Mouse (Mus musculus) E14TG2a.4 (cell line): ENCODE data around the gene Ostm1.

Source experiments
- H3K27me3 ChIP-seq: 2 replicates; pipeline ENCODE4 v1.6.1; 2014; ENCODE audit warnings: low read length, control low read depth; ENCODE audit not compliant: insufficient read depth
- H3K36me3 ChIP-seq: 2 replicates; pipeline ENCODE4 v1.6.1; 2014; ENCODE audit warnings: low read length, control low read depth; ENCODE audit not compliant: insufficient read depth
- H3K4me1 ChIP-seq: replicated peaks from 2 replicates; pipeline ENCODE4 v1.6.1; 2014; ENCODE audit warnings: low read depth, low read length, control low read depth
- H3K4me3 ChIP-seq: replicated peaks from 2 replicates; pipeline ENCODE4 v1.5.1; 2014; ENCODE audit warnings: mild to moderate bottlenecking, low read length
- H3K9me3 ChIP-seq: 2 replicates; pipeline ENCODE4 v1.6.1; 2014; ENCODE audit warnings: low read length, control low read depth
- CTCF ChIP-seq: conservative IDR thresholded peaks from 2 replicates; pipeline ENCODE4 v1.5.1; 2014; ENCODE audit warnings: low read length
- NANOG ChIP-seq: IDR thresholded peaks from 2 replicates; pipeline ENCODE4 v1.6.1; 2014; ENCODE audit warnings: borderline replicate concordance, low read length, mixed read lengths
- POU5F1 ChIP-seq: IDR thresholded peaks from 2 replicates; pipeline ENCODE4 v1.6.1; 2014; ENCODE audit warnings: low read length, borderline replicate concordance

Gene Ostm1

DNA sequence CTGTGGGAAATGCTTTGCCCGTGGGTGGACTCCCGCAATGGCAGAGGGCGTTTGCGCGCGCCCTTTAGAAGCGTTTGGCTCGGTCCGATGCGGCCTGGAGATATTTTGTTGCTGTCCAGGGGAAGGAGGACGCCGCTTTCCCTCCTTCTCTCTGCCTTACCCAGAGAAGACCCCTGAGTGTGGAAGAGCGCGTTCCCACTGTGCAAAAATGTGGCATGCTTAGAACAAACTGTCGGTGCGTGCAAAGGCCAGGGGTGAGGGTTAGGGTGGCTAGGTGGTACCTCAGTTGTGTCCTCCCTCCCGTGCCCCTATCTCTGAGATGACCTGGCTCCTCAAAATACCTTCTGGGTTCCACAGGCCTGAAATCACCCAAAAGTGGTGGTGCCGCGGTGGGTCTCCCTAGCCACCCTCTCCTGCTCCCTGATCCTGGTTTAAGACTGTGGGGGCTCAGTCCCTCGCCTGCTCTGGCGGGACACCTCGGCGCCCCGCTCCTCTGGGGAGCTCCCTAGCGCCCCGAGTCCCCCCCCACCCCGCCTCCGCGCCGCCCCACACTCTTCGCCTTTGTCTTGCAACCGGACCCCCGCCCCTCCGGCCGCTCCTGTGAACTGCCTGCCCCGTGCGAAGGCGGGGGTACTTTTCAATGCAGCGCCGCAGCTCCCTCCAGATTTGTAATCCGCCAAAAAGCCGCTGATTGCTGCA lies 48.3 kb downstream of the Ostm1 start:
- TF ChIP-seq POU5F1 = no peak
- Histone ChIP-seq H3K9me3 (no peaks in the 10 kb centered on the region), H3K27me3 (peaks cover 93% of the 10 kb centered on the region), H3K4me1 (peaks cover 51% of the 10 kb centered on the region), H3K36me3 (no peaks in the 10 kb centered on the region), H3K4me3 (peak overlapping the region; percentile 41)

DNA sequence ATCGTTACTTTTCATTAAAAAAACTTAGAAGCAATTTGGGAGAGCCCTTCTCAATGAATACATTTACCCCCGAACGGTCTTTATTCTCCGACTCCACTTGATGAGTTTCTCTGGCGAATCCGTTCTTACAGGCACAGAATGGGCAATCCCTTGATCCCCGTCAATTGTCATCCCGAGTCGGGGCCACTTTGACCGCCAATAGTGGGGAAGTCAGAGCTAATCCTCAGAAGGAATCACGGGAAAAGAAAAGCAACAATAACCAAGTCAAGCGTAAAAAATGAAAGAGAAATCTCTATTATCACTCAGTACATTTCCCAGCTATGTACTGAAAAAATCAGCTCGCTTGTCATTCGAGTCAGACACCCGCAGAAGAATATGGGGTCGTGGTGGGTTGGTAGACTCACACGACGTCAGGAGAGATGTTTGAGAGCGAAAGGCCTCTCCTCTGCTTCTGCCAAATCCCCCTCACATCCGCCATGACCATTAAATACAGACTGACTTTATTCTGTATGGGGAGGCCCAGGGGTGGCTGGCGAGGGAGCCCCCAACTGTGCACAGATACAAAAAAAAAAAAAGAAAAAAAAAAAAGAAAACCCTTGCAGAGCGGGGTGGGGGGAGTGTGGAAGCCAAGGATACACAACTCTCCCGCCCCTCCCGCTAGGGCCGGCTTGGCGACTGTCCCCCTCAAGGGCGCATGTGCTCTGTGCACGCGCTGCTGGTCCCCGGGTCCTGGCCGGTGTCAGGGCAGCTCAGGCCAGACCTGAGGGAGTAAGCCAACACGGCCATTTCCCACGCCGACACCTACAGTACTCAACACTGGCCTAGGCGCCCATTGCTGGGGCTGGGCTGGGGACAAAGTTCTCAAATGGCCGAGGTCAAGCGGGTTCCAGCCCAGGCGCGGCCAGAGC lies 49.1 kb downstream of the Ostm1 start:
- no peaks in the 10 kb centered on the region for H3K9me3 ChIP-seq
- no peaks in the 10 kb centered on the region for H3K36me3 ChIP-seq
- peaks cover 58% of the 10 kb centered on the region for H3K4me1 ChIP-seq
- TF ChIP-seq CTCF (no peak), POU5F1 (no peak), NANOG (no peak)
- H3K4me3 ChIP-seq = peak overlapping the region; percentile 45
- peaks cover 91% of the 10 kb centered on the region for H3K27me3 ChIP-seq

DNA sequence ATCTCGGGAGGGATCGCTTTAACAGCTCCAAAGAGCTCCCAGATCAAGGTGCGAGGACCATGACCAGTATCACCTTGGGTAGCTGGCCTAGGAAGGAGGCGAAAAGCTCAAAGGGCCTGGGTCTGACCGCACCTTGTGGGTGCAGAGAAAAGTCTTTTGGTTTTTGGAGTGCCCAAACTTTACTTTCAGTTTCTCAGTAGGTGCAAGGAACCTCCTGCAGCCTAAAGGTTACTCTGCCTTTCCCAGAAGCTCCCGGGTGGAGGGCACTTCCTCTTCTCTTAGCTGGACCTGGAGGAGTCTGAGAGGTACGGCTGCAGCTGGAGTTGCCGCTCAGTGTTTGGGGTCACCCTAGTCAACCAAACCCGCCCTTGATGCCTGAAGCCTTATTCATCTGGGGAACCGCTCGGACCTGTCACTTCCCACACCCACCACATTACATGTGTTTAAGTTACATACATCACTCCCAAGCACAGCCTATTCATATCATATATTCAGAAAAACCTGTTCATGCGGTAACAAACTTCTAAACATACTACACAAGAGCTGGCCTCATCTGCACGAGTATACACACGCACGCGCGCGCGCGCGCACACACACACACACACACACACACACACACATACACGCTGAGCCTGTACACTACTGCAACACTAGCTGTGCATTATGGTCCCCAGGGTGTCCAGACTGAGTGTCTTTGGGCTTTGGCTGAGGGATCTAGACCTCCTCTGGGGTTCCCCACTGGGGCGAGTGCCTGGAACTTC lies 49.9 kb downstream of the Ostm1 start:
- TF ChIP-seq POU5F1 (no peak), NANOG (no peak), CTCF (no peak)
- peak overlapping the region; percentile 45 for H3K4me3 ChIP-seq

DNA sequence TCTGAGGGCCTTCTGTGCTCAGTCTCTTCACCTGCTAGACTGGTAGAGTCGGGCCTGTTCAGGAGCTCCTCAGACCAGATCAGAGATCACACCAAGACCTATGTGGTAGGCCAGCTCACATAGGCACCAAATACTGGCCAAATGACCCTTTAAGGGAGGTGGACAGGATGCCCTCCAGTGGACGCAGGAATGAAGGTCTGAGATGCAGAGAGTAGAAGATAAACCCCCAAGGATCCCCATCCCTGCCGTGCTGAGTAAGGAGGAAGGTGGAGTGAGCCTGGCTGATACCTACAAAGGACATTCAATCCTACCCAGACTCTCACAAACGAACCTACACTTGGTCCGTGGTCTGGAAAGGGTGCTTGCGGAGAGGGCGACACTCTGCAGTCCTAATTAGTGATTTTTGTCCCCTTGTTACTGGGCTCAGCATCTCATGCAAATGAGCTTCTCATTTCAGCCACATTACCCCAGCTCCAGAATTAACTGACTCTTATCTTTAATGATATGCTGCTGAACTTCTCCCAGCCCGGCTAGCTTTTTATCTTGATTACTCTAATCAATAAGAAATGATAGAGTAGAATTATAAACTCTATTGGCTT lies 50.6 kb downstream of the Ostm1 start:
- no peak for TF ChIP-seq NANOG
- no peak for TF ChIP-seq POU5F1
- TF ChIP-seq CTCF = no peak
- Histone ChIP-seq H3K36me3 (no peaks in the 10 kb centered on the region), H3K9me3 (no peaks in the 10 kb centered on the region), H3K4me3 (no peak overlapping the region), H3K27me3 (peaks cover 90% of the 10 kb centered on the region), H3K4me1 (peaks cover 58% of the 10 kb centered on the region)

More for the DNA sequence above, 49.9 kb downstream of the Ostm1 start:
- Histone ChIP-seq H3K4me1 (peaks cover 58% of the 10 kb centered on the region), H3K9me3 (no peaks in the 10 kb centered on the region), H3K27me3 (peaks cover 93% of the 10 kb centered on the region), H3K36me3 (no peaks in the 10 kb centered on the region)

DNA sequence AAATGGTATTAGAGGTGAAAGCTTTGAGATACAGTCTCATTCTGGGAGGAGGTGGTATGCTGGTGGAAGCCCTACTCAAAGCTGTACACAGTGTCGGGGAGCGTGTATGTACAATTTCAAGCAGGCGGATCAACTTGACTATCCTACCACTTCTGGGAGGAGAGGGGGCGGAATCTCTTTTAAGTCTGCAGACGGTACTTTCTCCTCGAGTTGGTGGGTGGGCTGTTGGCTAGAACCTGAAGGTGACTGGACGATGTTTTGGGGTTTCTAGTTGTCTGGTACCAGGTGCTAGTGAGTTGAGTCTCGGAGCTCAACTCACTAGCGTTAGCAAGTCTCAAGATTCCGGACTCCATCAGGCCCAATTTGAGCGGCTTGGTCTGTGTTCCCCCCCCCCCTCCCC lies 51.4 kb downstream of the Ostm1 start:
- H3K4me3 ChIP-seq = no peak overlapping the region
- peaks cover 64% of the 10 kb centered on the region for H3K4me1 ChIP-seq
- TF ChIP-seq POU5F1 (no peak), NANOG (no peak), CTCF (no peak)
- no peaks in the 10 kb centered on the region for H3K36me3 ChIP-seq
- H3K9me3 ChIP-seq = no peaks in the 10 kb centered on the region
- H3K27me3 ChIP-seq = peaks cover 81% of the 10 kb centered on the region

DNA sequence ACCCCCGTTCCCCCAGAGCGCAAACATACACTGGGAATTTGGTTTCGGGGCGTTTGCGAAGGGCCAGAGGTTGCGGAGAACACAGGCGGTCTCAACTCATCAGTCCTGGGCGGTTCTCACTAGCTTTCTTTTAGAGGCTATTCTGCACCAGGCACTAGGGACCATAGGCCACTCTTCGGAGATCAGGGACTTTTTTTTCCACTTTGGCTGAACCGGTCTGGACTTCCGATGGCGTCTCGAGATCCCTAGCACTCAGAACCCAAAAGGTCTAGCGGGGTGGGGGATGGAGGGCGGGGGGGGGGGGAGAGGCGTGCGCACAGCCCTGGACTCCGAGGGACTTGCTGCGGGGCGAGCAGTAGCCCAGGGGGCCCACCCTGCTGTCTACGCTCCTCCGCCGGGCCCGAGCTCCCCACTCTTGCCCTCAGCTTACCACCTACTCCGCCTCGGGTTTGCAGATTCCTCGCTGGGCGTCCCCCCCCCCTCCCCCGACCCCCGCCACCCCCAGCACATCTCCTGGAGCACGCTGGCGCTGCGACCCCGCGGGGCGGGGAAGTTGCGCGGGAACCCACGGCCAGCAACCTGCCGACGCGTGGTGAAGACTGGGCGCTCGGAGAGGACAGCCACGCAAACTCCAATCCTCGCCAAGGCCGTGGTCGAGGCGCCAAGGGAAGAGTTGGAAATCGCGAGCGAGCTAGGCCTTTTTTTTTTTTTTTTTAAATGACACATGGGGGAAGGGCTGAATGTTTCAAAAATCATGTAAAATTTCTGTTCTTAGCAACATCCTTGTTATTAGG lies 52.1 kb downstream of the Ostm1 start:
- TF ChIP-seq CTCF (no peak), NANOG (no peak), POU5F1 (no peak)
- peaks cover 62% of the 10 kb centered on the region for H3K4me1 ChIP-seq
- H3K9me3 ChIP-seq = no peaks in the 10 kb centered on the region
- peaks cover 74% of the 10 kb centered on the region for H3K27me3 ChIP-seq
- H3K36me3 ChIP-seq = no peaks in the 10 kb centered on the region
- H3K4me3 ChIP-seq = no peak overlapping the region

DNA sequence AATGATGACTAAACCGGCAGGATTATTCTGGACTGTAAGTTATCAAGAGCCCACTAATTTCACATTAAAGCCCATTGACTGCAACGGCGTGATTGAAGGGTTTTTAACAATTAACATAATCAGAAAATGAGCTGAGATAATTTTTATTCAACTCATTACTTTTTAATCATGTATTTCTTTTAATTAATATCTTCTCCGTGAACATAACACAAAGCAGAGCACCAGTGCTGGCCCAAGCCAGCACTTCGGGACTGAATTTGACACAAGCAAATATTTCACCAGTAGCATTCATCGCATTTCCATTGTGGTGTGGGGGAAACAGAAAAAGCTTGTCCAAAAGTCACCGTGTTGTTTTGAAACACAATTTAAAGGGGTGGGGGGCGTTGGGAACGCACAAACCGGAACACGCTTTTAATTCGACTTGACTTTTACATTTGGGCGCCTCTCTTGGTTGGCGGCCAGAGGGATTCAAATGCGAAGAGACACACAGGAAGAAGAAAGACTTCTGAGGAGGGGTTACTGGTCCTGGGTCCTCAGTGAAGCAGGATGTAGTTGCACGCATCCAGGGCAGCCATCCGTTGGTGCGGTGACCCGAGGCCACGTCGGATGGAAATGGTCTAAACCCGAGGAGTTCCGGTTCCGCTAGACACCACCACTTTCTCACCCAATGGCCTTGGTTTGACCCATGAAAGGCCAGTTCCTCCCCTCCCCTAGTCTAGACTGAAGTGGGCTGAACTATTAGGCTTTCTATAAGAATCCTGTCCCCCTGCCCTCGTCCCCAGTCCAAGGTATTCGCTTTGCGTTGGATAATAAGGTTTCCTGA lies 52.9 kb downstream of the Ostm1 start:
- peaks cover 66% of the 10 kb centered on the region for H3K27me3 ChIP-seq

More for the DNA sequence above, 52.9 kb downstream of the Ostm1 start:
- Histone ChIP-seq H3K4me1 (peaks cover 54% of the 10 kb centered on the region), H3K4me3 (no peak overlapping the region), H3K36me3 (no peaks in the 10 kb centered on the region), H3K9me3 (no peaks in the 10 kb centered on the region)
- no peak for TF ChIP-seq NANOG
- no peak for TF ChIP-seq POU5F1
- no peak for TF ChIP-seq CTCF
